Mouse (Mus musculus) neutrophil, adult 65 days (primary cell): ENCODE data around the gene Bok. TPM values are rescaled to one million over a fixed set of nuclear protein-coding genes. Genes with fewer than 3 reads are reported as not detected.

Experiments used
- total RNA-seq: library from RNA; stranded (reverse); gene quantifications from 2 replicates; pipeline ENCODE4 v1.2.4, GENCODE M21; 2023

Gene Bok
- total RNA-seq, result not detected in 2 replicates

GRCm38 (mm10) chr1:93685401-93686244 is at the start of gene Bok:
TSS of gene Bok (plus strand) at chr1:93685660.

GRCm38 (mm10) chr1:93658559-93658958 is 26.9 kb upstream of the Bok start, which contains the start of gene Stk25:
TSS of gene Stk25 (minus strand) at chr1:93658659.

Other genes starting within 250 kb of the Bok start
- gene Hdlbp, start 206.8 kb upstream of the Bok start, total RNA-seq, result 156 and 192 TPM in 2 replicates
- gene Farp2, start 173.6 kb upstream of the Bok start, total RNA-seq, result 1.1 and 1.5 TPM in 2 replicates
- gene Stk25, start 27.0 kb upstream of the Bok start, total RNA-seq, result 27.6 and 31.9 TPM in 2 replicates
- gene Atg4b, start 65.8 kb downstream of the Bok start, total RNA-seq, result 74.6 and 112 TPM in 2 replicates
- 27.1 and 29.3 TPM in 2 replicates for gene Thap4, start 69.2 kb downstream of the Bok start, total RNA-seq
- 28.1 and 38.4 TPM in 2 replicates for gene Dtymk, start 116.3 kb downstream of the Bok start, total RNA-seq
- 33.9 and 43.8 TPM in 2 replicates for gene Ing5, start 118.3 kb downstream of the Bok start, total RNA-seq
- gene D2hgdh, start 139.2 kb downstream of the Bok start, total RNA-seq, result 15.4 and 23.4 TPM in 2 replicates
- 0.25 and 0.44 TPM in 2 replicates for gene Gal3st2, start 175.6 kb downstream of the Bok start, total RNA-seq
- 0.47 TPM in 1 of 2 replicates, not detected in the other for gene Gal3st2b, start 232.7 kb downstream of the Bok start, total RNA-seq